Mouse (Mus musculus): ENCODE results near the gene Ankrd13d.

GRCm38 (mm10) chr19:4240247-4240668, 42.7 kb downstream of the Ankrd13d start:
- TF ChIP-seq EP300 (IDR thresholded peaks at IDR 0.05; ENCODE audit: low read depth) (no peak), CTCF (IDR thresholded peaks at IDR 0.05; ENCODE audit: low read depth) (no peak)

Data from heart, postnatal 0 days (tissue).